Mouse (Mus musculus): ENCODE data around the gene Sec31a.
A peak's percentile ranks its signal among the peaks of the same experiment; 100 is the strongest.

Sec31a gene

DNA sequence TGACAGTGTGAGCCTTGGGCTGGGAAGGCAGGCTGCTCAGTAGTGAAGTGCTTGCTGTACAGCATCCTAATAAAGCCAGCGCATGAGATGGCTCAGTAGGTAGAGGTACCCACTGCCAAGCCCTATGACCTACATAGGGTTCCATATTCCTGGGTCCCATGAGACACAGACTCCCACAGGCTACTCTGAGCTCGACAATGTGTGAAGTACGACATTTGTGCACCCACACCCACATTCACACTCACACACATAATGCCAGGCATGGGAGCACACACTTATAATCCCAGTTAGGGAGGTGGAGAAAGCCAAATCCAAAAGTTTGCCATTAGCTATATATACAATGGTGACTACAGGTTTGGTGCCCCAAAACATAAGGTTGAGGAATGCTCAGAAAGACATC is 19.3 kb downstream of the Sec31a start:
- DNase-seq: no peak

DNA sequence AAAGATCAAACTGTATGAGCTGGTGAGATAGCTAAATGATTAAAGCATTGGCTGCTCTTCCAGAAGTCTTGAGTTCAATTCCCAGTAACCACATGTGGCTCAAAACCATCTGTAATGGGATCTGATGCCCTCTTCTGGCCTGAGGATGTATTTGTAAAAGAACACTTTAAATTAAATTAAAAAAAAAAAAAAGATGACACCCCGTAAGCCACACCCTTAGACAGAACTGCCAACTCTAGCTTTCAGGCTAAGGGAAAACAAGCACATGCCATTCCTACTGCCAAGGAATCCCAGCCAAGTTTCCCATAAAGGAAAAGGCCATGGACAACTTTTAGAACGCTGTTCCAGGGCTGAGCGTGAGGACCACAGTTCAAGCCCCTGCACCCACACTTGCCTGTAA is 22.4 kb downstream of the Sec31a start:
- no peak for DNase-seq

DNA sequence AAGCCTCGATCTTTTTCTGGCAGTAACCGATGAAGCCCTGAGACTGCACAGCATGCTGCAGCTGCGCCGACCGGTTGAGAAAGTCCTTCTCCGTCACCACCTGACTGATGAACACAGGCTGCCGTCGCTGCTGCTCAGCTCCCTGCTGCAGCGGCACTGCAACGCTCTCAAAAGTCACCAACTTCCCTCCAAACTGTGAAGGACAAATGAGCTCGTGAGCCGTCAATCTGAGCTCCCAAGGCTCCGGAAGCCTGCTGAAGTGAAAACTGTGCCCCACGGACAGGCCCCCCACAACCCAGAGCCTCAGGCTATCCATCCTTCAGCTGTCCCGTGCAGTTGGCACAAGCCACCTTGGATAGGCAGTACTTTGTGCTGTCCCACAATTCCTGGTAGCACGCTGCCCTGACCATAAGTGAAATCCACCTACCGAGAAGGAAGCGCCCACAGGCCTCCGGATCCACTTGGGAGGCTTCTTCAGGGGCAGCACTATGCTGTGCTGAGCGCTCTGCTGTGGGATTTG is 23.5 kb downstream of the Sec31a start:
- no peak for DNase-seq

DNA sequence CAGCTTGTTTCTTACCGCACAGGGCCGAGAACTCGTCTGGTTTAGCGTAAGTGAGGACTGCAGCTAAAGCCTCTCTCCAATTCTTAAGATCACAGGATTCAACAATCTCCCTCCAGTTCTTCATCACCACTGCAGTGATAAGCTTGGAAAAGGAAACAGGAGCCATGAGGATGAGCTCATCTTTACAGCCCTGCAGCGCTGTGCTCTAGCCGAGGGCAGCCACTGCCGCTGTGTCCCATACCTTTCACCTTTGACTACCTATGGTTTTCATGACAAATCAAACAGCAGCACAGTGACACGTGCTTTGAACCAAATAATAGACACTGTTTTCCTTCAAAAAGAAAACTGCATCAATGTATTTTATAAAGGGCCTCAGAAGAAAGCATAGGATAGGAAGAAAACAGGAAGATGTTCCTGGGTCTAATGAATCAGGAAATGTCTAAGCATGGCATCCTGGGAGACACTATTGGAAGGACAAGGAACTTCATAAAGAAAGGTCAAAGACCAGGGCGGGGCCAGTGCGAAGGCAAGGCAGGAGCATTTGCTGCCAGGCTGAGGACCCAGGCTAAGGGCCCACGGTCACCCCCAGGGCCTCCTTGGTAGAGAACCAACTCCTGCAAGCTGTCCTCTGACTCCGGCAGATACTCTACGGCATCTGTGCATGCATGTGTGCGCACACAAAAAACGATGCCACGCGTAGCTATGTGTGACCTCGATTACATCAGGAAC is 32.1 kb downstream of the Sec31a start:
- DNase-seq: no peak

DNA sequence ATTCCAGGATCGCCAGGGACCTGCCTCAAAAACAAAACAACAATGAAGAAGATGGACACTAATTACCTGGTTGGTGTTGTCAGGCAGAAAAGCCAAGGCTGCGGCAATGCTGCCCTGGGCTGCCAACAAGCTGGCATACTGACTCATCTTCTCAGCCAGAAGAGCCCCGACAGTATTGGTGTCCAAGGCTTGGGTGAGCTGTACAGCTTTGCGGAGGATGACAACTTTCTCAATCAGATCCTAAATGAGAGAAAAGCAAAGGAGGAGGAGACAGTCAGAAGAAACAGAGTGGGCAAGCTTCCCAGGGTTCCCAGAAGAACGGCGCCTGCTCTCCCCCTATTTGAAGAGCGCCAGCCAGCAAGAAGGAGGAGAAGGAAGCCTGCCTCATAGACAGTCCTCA is 34.9 kb downstream of the Sec31a start:
- no peak for DNase-seq

DNA sequence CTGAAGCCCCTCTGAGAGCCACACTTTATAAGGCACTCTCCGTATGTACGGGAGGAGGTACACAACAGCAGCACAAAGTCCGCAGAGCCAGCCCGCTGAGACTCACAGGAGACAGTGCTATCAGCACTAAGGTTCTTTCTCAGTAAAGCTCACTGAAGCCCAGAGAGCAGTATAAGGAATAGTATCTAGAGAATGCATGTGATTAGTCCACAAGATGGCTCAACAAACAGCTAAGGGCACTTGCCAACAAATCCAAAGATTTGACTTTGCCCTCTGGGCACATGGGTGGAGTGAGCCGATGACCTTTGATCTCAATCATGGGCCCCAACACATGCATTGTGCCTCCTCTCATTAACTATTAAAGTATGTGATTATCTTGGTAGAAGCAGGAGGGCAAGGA is 35.8 kb downstream of the Sec31a start:
- no peak for DNase-seq

DNA sequence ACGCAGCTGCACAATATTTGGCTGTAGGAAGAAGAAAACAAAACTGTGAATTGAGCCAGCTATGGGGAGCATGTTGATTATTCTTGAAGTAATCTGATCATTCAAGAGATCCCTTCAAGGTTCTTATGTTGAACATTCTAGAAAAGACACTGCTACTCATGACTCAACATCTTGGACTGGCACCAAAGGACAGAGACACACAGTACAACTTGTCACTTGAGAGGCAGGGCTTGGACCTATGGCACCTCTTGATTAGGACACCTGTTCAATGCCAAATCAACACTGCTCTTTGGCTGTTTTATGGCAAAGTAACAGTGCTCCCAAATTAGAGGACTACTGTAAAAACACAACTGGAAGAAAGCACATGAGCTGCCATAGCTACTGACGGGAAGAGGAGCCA is 37.1 kb downstream of the Sec31a start:
- no peak for DNase-seq

DNA sequence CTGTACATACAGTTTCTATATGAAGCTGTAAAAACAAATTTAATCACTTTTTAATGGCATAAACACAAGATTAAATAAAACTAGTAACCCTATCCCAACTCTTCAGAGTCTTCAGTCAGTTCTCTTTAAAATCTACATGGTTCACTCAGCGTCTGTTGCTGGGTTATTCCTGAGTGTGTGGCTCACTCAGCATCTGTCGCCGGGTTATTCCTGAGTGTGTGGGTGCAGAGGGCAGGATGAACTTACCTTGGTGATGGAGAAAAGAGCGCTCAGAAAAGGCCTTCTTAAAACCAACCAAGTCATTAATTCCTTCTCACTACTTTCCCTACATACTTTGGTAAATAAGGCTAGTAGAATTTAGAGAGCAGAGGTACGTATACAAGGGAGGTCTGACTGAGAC is 37.8 kb downstream of the Sec31a start:
- no peak for DNase-seq

DNA sequence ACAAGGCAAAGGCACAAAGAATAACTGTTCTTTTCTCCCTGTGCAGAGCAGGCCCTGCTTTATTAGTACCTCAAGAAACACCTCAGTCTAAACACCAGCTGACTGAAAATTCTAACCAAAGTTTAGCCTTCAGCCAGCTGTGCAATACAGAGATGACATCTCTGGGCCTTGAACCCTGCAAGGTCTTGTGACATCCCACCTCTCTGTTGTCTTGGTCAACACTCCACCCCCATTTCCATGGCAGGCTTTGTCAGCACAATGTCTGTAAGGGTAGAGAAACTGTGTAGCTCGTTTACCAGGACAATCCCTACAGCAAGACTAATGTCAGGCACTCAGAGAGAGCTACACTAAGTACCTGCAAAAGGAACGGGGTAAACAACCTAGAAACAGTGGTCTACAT is 38.7 kb downstream of the Sec31a start:
- no peak for DNase-seq

DNA sequence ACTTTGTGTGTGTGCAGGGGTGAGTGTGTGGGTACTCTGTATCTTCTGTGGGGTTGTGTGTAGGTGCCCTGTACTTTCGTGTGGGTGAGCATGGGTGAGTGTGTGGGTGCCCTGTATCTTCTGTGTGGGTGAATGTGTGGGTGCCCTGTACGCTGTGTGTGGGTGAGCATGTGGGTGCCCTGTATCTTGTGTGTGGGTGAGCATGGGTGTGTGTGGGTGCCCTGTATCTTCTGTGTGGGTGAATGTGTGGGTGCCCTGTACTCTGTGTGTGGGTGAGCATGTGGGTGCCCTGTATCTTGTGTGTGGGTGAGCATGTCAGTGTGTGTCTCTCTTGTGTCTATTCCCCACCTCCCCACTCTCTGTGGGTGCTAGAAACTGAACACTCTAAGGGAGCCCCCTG is 41.3 kb downstream of the Sec31a start:
- no peak for DNase-seq

DNA sequence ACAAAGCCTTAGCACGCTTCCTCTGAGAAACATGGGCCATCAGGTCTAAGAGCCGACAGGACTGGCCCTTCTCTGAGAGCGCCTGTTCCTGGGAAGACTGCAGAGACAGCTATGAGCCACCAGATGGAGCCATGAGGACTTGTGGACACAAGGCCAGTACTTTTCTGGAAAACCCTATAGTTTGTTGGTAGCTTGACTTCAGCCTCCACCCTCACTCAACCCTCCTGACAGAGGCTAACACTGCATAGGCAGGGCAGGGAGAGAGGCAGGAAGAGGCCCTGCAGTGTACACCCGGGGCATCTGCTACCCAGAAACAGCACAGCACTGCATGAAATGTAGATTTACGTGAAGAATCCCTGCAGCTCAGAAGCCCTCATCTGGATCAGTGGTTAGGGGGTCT is 42.1 kb downstream of the Sec31a start:
- peak; percentile 44 to 56 for DNase-seq

DNA sequence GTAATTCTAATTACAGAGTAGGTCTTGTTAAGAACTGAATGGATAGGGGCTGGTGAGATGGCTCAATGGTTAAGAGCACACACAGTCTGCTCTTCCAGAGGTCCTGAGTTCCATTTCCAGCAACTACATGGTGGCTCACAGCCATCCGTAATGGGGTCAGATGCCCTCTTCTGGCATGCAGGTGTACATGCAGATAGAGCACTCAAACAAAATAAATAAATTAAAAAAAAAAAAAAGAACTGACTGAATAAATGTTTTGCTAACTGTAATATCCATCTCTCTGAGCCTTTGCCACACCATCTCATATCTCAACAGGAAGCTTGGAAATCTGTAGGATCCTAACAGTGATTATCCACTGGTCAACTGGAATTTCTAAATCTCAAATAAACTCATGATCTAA is 45.1 kb downstream of the Sec31a start:
- DNase-seq: no peak

DNA sequence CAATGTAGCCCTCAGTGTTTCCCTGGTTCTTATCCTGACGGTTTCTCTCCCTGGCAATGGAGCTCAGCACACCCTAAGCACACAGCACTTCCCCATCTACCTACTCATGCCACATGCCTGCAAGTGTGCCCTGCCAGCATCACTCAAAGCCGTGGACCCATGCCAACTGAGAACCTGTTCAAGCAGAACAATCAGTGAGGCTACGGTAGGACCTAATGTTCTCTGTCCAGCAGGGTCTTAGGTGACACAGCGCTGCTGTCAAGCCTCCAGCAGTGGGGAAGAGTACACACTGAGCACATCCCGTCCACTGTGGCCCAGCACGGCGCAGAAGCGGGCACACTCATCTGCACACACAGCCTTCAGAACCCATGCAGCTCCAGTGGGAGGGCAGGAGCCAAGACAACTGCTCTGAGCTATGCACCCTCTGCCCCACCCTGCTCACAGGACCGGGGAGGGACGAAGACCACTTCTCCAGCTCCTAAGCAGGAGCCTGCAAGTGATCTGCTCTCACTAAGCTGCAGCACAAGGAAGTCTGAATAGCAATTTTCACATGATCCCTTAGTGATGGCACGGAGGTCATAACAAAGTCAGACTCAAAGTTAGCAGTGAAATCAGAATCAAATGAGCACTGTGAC is 46.1 kb downstream of the Sec31a start:
- DNase-seq: peak; percentile 81 to 85

DNA sequence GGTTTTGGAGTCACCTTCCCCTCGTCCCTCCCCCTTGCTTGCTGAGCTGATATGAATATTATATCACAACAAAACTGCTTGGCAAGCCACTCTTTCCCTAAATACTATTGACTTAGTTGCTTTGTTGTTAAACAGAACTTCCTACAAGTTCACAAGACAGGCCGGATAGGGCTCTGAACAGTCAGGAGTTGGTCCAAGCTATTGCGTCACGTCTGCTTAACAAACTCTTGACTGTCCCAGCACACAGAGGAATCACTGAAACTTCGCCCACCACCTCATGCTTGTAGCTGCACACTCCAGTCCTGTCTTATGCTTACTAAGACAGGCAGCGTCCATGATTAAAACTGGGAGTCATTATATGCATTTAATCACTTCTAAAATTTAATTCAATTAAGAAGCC is 46.9 kb downstream of the Sec31a start:
- no peak for DNase-seq

DNA sequence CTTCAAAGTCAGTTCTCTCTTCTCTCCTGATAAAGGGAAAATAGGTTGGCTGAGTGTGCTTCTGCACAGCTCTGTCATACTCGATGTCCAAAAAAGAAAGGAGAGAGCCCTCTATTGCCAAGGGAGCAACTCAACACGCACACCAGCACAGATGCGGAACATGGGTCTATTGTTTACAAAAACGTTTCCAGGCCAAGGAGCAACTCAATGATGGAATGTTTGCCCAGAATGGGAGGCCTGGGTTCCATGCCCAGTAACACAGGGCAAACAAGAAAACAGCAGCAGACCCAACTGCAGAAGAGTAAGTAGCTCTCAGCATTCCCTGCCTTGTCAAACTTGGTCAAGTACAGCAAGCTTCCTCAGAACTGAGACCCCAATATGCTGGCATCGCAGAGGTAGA is 47.5 kb downstream of the Sec31a start:
- no peak for DNase-seq

DNA sequence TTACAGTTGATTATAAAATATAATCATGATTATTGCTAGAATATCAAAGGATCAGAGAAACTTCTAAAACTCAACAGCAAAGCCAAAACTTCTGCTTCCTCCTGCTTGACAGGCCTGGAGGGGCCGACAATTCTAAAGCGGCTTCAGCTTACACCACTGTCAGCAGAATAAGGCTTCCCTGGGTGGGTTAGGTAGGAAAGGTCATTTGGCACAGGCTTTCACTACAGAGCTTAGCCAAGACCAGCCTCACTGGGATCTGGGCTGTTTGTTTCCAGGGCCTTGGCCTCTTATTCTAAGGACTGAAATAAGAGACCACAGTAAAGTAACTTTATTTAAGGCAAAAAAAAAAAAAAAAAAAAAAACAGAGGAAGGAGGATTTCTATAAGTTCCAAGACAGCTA is 49.0 kb downstream of the Sec31a start:
- no peak for DNase-seq

DNA sequence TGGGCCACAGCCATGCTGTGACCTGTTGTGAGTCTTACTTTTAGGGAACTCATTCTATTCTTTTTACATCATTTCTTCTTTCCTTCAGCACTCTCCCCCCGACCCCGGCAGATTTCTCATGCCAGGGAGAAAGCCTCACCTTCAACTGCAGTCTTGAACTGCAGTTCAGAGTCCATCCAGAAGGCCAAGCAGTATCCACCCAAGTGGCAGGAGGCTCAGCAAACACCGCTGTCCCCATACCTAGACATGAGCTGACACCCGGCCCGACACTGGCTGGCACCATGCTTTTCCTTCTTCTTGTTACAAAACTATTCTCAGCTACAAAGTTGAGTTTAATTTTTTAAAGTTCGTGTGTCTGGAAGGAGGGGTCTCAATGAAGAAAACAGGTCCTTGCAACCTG is 55.7 kb downstream of the Sec31a start:
- DNase-seq: no peak

DNA sequence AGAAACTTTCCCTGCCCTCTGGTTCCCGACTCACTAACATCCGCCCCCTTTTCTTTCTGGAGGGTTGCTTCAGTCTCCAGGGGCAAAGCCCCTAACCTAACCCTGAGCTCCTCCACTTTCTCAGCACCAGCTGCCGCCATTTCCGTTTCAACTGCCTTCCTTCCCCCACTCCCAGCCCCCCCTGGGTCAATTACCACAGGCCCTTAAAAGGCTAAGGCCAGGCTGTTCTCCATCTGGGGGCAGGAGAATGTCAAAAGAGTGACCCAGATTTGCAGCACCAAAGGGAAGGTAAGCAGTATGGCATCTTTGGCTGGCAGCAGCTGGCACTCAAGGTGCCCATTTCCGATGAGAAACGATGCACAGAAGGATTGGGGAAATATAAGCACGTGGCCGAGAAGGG is 57.7 kb downstream of the Sec31a start:
- peak in 1 of 2 experiments; percentile 17 for DNase-seq

DNA sequence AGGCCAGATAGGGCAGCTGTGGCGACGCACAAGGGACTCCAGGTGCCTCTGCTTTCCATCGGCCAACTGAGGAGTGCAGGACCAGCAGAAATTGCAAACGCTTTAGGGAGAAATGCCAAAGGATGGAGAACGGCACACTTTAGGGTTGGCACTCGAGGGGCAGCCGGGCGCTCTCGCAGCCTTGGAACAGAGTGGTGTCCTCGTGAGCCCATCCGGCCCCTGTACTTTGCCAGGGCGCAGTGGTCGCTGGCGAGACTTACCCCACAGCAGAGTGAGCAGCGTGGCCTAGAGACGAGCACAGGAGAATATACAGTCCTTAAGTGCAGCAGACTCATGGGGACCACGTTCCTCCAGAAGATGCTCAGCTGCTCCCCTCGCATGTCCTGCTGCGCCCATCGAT is 61.4 kb downstream of the Sec31a start:
- DNase-seq: no peak

DNA sequence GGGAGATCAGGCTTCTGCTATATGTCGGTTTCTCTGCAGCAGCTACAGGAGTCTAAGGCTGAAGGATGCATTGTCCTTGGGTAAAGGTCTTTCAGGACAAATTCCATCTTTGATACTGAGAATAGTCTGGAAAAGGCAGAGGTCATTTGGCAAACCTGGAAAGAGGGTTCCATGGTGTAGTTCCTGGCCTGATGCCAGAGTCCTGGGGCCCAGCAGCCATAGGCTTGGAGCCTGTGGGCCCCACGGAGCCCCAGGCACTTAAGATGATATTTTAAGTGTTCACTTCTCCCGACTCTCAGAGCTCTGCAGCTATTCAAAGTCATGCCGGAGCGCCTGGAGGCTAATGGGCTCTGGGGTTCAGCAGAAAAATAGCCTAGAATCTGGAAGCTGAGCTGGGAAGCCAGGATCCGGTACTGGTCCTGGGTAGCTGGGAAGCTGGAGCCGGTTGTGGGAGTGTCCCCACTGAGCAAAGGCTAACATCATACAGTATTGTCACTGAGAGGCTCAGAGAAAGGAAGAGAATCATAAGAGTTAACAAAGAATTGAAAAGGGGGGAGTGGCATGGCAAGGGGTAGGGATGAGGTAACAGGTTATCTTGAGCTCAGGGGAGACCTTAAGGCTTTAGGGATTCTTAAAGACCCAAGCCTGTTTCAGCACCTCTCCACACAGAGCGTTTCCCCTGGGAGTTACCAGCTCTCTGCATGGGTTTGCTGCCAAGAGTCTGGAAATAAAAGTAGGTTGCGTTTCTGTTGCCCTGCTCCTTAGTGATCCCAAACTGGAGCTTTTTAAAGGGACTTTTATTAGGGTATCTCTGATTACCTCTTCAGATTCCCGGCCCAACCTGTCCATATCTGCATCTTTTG is 62.8 kb downstream of the Sec31a start:
- no peak for DNase-seq

DNA sequence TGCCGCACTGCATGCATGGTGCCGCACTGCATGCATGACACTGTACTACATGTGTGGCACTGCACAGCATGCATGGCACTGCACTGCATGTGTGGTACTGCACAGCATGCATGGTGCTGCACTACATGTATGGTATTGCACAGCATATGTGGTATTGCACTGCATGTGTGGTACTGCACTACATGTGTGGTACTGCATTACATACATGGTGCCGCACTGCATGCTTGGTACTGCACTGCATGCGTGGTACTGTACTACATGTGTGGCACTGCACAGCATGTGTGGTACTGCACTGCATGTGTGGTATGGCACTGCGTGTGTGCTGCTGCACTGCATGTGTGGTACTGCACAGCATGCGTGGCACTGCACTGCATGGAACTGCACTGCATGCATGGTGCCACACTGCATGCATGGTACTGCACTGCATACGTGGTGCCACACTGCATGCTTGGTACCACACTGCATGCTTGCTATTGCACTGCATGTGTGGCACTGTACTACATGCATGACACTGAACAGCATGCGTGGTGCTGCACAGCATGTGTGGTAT is 65.1 kb downstream of the Sec31a start:
- no peak for DNase-seq

DNA sequence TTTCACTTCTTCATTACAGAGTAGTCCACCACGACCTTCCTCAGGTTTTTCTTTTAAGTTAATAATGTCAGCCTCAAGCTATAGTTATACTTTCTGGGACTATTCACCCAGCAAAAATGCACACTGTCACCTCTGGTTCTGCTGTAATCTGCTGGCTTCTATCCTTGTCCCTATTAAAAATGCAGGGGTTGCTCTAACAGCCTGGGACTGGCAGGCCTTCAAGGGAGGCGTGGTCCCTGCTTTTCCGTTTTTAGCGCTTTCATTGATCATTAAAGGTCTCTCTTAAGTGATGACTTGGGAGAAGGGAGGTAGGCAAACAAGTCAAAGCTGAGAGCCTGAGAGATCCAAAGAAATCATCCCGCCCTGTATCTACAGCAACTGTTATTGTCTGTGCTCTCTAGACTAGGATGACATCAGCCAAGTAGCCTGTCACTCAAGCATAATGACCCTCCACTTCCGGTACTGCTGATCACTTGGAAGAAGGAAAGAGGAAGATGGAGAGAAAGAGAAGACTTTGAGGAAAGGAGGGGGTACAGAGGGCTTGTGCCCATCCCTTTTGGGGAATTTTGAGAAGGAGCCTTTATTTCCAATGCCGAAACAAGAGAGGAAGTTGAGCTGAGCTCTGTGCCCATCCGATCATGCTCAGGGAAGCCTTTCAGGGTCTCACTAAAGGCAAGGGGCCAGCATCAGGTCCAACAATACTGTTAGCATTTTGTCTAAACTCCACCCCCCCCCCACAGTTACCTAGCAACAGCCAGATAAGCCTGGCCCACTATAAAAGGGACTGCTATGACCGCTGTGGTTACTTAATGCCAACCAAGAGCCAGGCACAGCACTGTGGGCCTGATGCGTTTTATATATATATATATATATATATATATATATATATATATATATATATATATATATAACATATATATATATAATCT is 66.5 kb downstream of the Sec31a start:
- DNase-seq: no peak

Measured in cerebellum, adult 18-20 months (tissue).